Mouse (Mus musculus): ENCODE measurements at regions not wholly inside any gene's neighbourhood (a gene's known extent, or its start where the extent isn't known, plus 50 kb on each side); places are given as distances from the start of the nearest gene placed in this dataset.

DNA sequence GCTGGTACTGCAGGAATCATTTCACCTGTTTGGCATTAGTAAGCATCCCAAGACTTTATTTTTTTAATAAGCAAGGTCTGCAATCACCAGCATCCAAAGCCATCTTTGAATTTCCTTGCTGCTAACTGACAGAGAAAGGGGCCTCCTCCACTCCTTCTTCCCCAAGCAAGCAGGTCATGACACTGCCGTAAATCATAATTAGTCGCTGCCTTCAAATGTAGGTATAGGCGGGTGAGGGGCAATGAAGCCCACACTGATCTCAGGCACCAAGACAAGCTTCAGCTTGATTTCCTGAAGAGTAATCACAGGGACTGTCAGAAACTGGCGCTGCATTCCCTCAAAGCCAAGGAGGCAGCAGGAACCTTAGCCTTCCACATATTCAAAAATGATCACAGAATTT is 73.3 kb upstream of the Ptprt start:
- no peak for DNase-seq

DNA sequence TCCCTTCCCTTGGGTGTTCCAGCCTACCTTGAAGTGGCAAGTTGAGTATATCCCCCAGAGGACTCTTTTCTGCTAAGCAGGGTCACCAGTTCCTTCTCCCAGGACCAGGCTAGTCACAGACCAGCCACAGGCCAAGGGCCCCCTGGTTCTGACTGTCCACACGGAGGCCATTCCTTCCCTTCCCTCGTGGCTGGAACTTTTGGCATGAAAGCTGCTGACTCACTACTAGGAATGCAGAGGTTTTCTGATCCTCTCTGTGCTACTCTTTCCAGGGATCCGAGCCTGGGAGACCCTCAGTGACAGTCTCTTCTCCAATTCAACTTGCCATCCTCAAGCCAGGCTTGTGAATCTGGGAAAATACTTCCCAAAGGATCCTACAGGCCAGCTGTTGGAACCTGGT is 59.1 kb upstream of the Ptprt start:
- DNase-seq, result no peak

DNA sequence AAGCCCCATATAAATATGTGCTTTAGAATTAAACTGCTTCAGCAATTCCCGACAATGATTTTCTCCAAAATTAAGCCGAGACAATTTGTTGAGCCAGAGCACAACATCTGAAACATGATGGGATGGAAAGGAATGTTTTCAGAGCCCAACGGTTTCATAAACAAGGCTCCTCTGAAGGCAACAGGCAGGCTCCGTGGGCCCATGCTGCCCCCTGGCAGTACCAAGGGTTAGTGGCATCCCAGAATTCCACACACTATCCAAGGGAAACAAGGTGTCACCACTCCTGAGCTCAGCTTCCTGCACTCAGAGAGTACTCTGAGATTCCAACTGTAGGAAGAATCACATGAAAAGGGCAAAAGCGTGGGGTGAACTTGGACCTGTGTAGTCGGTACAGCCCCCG is 57.5 kb upstream of the Ptprt start:
- no peak for DNase-seq

DNA sequence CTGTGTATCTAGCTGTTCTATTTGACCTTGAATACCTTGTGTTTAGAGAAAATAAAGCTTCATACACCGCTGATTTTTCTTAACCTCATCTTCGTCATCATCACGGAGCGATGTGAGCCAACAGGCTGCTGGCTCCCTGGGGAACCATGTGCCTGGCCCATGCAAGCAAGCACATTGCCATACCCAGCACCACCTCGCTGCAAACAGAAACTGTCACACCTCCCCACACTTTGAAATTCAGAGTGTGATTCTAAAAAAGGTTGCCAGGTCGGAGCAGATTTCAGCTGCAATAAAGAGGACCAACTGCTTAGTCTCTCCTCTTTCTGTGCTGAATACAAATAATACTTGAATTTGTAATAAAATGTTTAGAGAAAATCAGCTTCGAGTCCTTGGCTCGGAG is 54.0 kb upstream of the Ptprt start:
- DNase-seq, result no peak

DNA sequence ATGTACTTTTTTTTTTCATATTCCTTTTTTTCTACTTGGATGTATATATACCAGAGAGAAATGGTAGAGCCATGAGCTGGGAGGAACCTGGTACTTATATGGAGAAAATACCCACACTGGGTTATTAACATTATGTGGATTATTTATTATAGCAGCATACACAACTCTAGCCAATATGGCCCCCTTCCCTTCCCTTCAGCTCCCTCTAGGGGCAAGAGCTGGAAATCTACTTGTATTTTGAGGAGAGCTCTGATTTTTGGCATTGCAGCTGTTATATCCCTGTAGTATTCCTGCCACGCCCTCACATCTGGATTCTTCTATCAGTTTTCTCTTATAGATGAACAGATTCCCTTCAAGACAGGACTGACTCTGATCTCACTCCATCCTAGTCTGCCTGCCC is 52.0 kb upstream of the Ptprt start:
- no peak for DNase-seq

DNA sequence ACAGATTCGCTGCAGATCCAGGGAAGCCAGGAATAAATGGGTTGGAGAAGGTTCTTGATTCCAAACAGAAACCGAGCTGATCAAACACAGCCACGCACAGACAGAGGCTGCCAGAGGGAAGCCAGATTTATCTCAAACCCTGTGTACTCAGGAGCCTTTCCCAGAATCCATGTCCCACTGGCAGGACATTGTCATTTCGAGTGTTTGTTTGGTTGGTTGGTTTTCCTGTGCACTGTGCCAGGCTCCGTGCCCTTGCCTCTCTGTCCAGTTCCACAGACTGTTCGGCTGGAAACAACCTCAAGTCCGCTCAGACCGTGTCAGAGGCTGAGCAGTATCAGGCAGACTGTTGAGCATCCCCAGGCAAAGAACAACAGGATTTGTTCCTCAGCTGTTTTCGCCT is 51.4 kb upstream of the Ptprt start:
- no peak for DNase-seq
